Mouse (Mus musculus): ENCODE data around the gene Dennd1a. TPM values are rescaled to one million over a fixed set of nuclear protein-coding genes. Genes with fewer than 3 reads are reported as not detected.

The Dennd1a gene
- polyA plus RNA-seq, 1 experiment from 2014 or later = 9.6 TPM

- Histone ChIP-seq H3K4me3 (ENCODE audit: low read length) (no peak overlapping the region), H3K9ac (ENCODE audit: low read depth, low read length) (no peak overlapping the region), H3K27me3 (replicated peaks; ENCODE audit: control insufficient read depth, insufficient read depth, low read length) (no peaks in the 10 kb centered on the region), H3K4me1 (ENCODE audit: control insufficient read depth, insufficient read depth, low read length) (peaks cover 25% of the 10 kb centered on the region), H3K4me2 (ENCODE audit: low read depth, low read length) (no peak overlapping the region), H3K27ac (ENCODE audit: low read length) (no peak overlapping the region), H3K36me3 (ENCODE audit: control insufficient read depth, insufficient read depth, low read length) (no peaks in the 10 kb centered on the region), H3K9me3 (ENCODE audit: control insufficient read depth, low read length) (no peaks in the 10 kb centered on the region)
- ATAC-seq = no peak
- 90% methylated on average over 8 of the region's 8 CpGs for WGBS
These were observed 517.4 kb downstream of the Dennd1a start for GRCm38 (mm10) chr2:37769793-37770192.

- H3K27me3 ChIP-seq (replicated peaks; ENCODE audit: control insufficient read depth, insufficient read depth, low read length) = no peaks in the 10 kb centered on the region
- no peak overlapping the region for H3K27ac ChIP-seq (ENCODE audit: low read length)
- H3K36me3 ChIP-seq (ENCODE audit: control insufficient read depth, insufficient read depth, low read length) = no peaks in the 10 kb centered on the region
- peaks cover 26% of the 10 kb centered on the region for H3K4me1 ChIP-seq (ENCODE audit: control insufficient read depth, insufficient read depth, low read length)
- 65% methylated on average over 2 of the region's 2 CpGs for WGBS
- H3K9me3 ChIP-seq (ENCODE audit: control insufficient read depth, low read length) = no peaks in the 10 kb centered on the region
- H3K4me2 ChIP-seq (ENCODE audit: low read depth, low read length) = no peak overlapping the region
- ATAC-seq = no peak
- H3K4me3 ChIP-seq (ENCODE audit: low read length) = no peak overlapping the region
- no peak overlapping the region for H3K9ac ChIP-seq (ENCODE audit: low read depth, low read length)
These were observed 518.3 kb downstream of the Dennd1a start for GRCm38 (mm10) chr2:37768903-37769302.

DNA sequence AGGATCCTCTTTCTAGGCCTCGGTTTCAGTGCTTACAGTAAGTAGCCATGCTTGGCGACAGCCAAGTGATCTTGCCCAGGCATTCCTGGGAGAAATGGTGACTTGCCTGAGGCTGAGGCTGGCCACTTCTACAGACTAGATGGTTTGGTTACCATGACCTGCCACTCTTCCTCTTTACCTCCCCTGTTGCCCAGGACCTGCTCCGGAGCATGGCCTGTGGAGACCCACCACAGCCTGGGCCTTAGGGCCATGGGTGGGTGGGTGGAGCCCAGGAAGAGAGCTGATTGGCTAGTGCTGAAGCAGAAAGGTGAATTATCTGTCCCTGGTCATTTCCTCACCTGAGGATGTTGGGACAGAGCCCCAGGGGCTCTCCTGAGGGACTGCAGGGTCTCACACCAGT is 519.5 kb downstream of the Dennd1a start:
- H3K36me3 ChIP-seq (ENCODE audit: control insufficient read depth, insufficient read depth, low read length) = no peaks in the 10 kb centered on the region
- H3K27me3 ChIP-seq (replicated peaks; ENCODE audit: control insufficient read depth, insufficient read depth, low read length) = no peaks in the 10 kb centered on the region
- no peaks in the 10 kb centered on the region for H3K9me3 ChIP-seq (ENCODE audit: control insufficient read depth, low read length)
- WGBS = 78% methylated on average over 3 of the region's 3 CpGs
- no peak overlapping the region for H3K4me2 ChIP-seq (ENCODE audit: low read depth, low read length)
- H3K4me1 ChIP-seq (ENCODE audit: control insufficient read depth, insufficient read depth, low read length) = peaks cover 26% of the 10 kb centered on the region
- no peak overlapping the region for H3K4me3 ChIP-seq (ENCODE audit: low read length)
- no peak for ATAC-seq
- no peak overlapping the region for H3K27ac ChIP-seq (ENCODE audit: low read length)
- H3K9ac ChIP-seq (ENCODE audit: low read depth, low read length) = no peak overlapping the region

DNA sequence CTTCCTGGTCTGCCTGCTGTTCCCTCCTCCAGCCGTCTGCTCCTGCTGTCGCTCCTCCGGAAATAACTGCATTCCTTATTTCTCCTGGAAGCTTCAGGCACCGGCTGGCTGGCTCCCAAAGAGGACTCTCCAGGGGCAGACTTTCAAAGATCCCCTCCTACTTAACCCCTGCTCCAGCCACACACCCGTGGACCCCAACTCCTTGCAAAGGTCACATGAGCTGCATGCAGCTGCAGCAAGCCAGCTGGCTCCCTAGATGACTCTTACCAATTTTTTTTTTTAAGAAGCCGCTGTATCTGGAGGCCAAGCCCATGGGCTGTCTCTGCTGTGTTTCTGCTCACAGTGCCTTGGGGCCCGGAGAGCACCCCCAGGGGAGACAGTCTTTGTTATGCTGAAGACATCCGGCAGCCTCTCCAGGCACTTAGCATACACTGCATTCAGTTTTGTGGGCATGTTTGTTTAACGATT is 520.1 kb downstream of the Dennd1a start:
- Histone ChIP-seq H3K4me2 (ENCODE audit: low read depth, low read length) (no peak overlapping the region), H3K4me1 (ENCODE audit: control insufficient read depth, insufficient read depth, low read length) (peaks cover 26% of the 10 kb centered on the region), H3K27ac (ENCODE audit: low read length) (0 out of 2 replicates have a peak overlapping the region, but pooled peaks have one; percentile 38), H3K4me3 (ENCODE audit: low read length) (no peak overlapping the region), H3K36me3 (ENCODE audit: control insufficient read depth, insufficient read depth, low read length) (no peaks in the 10 kb centered on the region), H3K27me3 (replicated peaks; ENCODE audit: control insufficient read depth, insufficient read depth, low read length) (no peaks in the 10 kb centered on the region), H3K9ac (ENCODE audit: low read depth, low read length) (no peak overlapping the region), H3K9me3 (ENCODE audit: control insufficient read depth, low read length) (no peaks in the 10 kb centered on the region)
- 14% methylated on average over 9 of the region's 9 CpGs for WGBS
- peak; percentile 15; the same call in 1 of the 2 replicates for ATAC-seq

DNA sequence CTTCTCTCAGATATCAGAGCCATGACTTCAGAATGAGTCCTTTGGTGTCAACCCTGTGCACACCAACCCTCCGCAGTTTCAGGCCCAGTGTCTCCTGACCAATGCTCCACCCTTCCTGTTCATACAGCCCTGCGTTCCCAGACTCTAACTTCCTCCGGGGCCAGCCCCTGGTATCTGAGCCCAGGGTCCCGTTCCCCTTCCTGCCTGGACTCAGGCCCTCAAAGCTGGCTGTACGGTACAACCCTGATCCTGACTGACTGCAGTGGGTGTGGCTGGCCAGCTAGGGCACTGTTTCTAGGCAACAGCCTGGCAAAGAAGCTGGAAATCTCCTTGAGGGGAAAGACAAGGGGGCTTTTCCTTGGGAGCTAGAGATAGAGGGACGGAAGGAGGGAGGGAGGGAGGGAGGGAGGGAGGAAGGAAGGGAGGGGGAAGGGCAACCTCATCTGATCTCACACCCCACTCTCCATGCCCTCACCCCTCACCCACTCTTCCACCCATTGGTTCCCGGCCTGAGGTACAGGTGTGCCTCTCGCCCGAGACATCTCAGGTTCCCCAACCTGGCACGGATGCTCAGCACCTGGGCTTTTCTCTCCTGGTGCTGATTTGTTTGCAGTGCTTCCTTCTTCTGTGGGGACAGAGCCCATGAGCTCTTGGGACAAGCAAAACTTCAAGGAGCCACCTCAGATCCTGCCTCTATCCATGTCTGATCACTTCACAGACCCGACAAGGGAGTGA is 521.0 kb downstream of the Dennd1a start:
- peaks cover 22% of the 10 kb centered on the region for H3K4me1 ChIP-seq (ENCODE audit: control insufficient read depth, insufficient read depth, low read length)
- H3K4me3 ChIP-seq (ENCODE audit: low read length) = no peak overlapping the region
- ATAC-seq = 0 out of 2 replicates have a peak, but pooled peaks have one; percentile 17
- H3K9ac ChIP-seq (ENCODE audit: low read depth, low read length) = no peak overlapping the region; the same call in 1 of the 2 replicates
- H3K27ac ChIP-seq (ENCODE audit: low read length) = 0 out of 2 replicates have a peak overlapping the region, but pooled peaks have one; percentile 10
- 53% methylated on average over 10 of the region's 11 CpGs for WGBS
- no peaks in the 10 kb centered on the region for H3K27me3 ChIP-seq (replicated peaks; ENCODE audit: control insufficient read depth, insufficient read depth, low read length)
- H3K9me3 ChIP-seq (ENCODE audit: control insufficient read depth, low read length) = no peaks in the 10 kb centered on the region
- no peak overlapping the region for H3K4me2 ChIP-seq (ENCODE audit: low read depth, low read length)
- H3K36me3 ChIP-seq (ENCODE audit: control insufficient read depth, insufficient read depth, low read length) = no peaks in the 10 kb centered on the region

DNA sequence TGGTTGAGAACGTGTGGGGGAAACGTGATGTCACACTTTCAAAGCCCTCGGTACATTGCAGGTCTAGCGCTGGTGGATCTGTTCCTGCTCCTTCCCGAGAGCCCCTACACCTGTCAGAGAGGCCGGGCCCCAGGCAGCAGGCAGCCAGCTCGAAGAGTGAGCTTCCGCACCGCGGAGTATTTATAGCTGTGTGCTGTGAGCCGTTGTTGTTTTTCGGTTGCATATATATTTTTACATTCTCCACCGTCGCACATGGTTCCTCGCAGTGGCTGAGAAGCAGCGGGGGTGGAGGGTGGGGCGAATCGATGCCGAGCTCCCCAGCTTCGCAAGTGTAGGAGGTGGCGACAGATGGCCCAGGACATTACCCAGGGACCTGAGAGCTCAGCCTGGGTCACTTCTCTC is 522.1 kb downstream of the Dennd1a start:
- H3K4me2 ChIP-seq (ENCODE audit: low read depth, low read length) = no peak overlapping the region; the same call in 1 of the 2 replicates
- no peaks in the 10 kb centered on the region for H3K27me3 ChIP-seq (replicated peaks; ENCODE audit: control insufficient read depth, insufficient read depth, low read length)
- ATAC-seq = no peak
- no peaks in the 10 kb centered on the region for H3K9me3 ChIP-seq (ENCODE audit: control insufficient read depth, low read length)
- no peaks in the 10 kb centered on the region for H3K36me3 ChIP-seq (ENCODE audit: control insufficient read depth, insufficient read depth, low read length)
- WGBS = 31% methylated on average over 21 of the region's 21 CpGs
- H3K4me1 ChIP-seq (ENCODE audit: control insufficient read depth, insufficient read depth, low read length) = peaks cover 22% of the 10 kb centered on the region
- no peak overlapping the region for H3K4me3 ChIP-seq (ENCODE audit: low read length)
- H3K27ac ChIP-seq (ENCODE audit: low read length) = no peak overlapping the region
- no peak overlapping the region for H3K9ac ChIP-seq (ENCODE audit: low read depth, low read length)

DNA sequence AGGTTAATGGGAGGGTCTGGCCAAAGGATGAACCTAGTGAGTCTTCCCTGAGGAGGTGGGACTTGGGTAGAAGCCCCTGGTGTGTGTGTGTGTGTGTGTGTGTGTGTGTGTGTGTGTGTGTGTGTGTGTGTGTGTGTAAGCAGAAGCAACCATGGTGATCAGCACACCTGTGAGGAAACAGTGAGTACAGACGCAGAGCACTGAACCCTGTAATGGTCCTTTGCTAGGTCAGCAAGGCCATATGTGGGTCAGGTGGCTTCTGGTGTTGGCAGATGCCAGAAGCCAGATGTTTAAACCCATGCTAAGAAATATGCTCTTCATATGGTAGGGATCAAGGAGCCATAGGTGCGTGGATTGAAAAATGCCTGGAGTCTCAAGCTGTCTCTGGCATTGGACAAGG is 522.7 kb downstream of the Dennd1a start:
- Histone ChIP-seq H3K27me3 (replicated peaks; ENCODE audit: control insufficient read depth, insufficient read depth, low read length) (no peaks in the 10 kb centered on the region), H3K4me1 (ENCODE audit: control insufficient read depth, insufficient read depth, low read length) (peaks cover 22% of the 10 kb centered on the region), H3K9me3 (ENCODE audit: control insufficient read depth, low read length) (no peaks in the 10 kb centered on the region), H3K27ac (ENCODE audit: low read length) (no peak overlapping the region), H3K9ac (ENCODE audit: low read depth, low read length) (no peak overlapping the region), H3K4me2 (ENCODE audit: low read depth, low read length) (no peak overlapping the region), H3K4me3 (ENCODE audit: low read length) (no peak overlapping the region), H3K36me3 (ENCODE audit: control insufficient read depth, insufficient read depth, low read length) (no peaks in the 10 kb centered on the region)
- WGBS = 94% methylated on average over 2 of the region's 2 CpGs
- no peak for ATAC-seq

DNA sequence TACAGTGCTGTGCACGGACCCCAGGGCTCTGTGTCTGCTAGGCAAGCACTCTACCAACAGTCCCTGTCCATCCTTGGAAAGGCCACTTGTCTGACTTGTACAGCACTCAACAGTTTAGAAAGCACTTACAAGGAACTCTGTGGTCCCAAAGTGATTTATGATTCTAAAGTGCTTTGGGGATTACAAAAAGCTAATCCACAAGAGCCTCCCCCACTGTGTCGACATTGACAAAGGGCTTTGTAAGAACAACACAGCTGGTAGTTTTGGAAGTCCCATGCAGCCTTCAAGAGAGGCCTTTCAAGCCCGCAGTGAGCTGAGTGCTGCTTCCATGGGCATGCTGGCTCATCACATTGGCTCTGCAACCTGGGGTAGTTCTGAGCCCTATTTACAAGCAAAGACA is 523.6 kb downstream of the Dennd1a start:
- H3K4me3 ChIP-seq (ENCODE audit: low read length) = no peak overlapping the region
- H3K36me3 ChIP-seq (ENCODE audit: control insufficient read depth, insufficient read depth, low read length) = no peaks in the 10 kb centered on the region

DNA sequence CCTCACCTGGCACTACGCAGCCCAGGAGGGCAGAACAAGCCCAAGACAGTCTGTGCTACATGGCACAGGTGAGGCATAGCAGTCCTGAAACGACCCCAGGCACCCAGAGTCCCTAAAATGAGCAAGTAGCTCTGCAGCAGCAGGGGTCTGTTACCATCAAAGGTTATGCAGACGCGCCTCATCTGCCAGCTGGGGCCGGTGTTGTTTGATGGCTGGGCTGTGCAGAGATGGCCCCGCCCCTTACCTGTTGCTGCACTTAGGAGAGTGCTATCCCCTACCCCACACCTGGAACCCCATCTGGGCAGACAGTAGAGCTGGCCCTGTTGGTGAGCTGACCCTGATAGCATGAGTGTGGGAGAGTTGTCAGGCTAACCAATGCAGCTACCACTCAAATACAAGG is 526.6 kb downstream of the Dennd1a start:
- Histone ChIP-seq H3K27me3 (replicated peaks; ENCODE audit: control insufficient read depth, insufficient read depth, low read length) (no peaks in the 10 kb centered on the region), H3K4me1 (ENCODE audit: control insufficient read depth, insufficient read depth, low read length) (peaks cover 25% of the 10 kb centered on the region), H3K9ac (ENCODE audit: low read depth, low read length) (no peak overlapping the region; the same call in 1 of the 2 replicates), H3K9me3 (ENCODE audit: control insufficient read depth, low read length) (no peaks in the 10 kb centered on the region), H3K4me2 (ENCODE audit: low read depth, low read length) (no peak overlapping the region), H3K4me3 (ENCODE audit: low read length) (no peak overlapping the region), H3K27ac (ENCODE audit: low read length) (no peak overlapping the region), H3K36me3 (ENCODE audit: control insufficient read depth, insufficient read depth, low read length) (no peaks in the 10 kb centered on the region)
- ATAC-seq = no peak
- WGBS = 48% methylated on average over 6 of the region's 6 CpGs

More for the DNA sequence above, 523.6 kb downstream of the Dennd1a start:
- no peak for ATAC-seq
- H3K27ac ChIP-seq (ENCODE audit: low read length) = no peak overlapping the region
- H3K27me3 ChIP-seq (replicated peaks; ENCODE audit: control insufficient read depth, insufficient read depth, low read length) = no peaks in the 10 kb centered on the region
- no peak overlapping the region for H3K4me2 ChIP-seq (ENCODE audit: low read depth, low read length)
- H3K9me3 ChIP-seq (ENCODE audit: control insufficient read depth, low read length) = no peaks in the 10 kb centered on the region
- no peak overlapping the region for H3K9ac ChIP-seq (ENCODE audit: low read depth, low read length)
- 24% methylated on average over 3 of the region's 3 CpGs for WGBS
- peaks cover 23% of the 10 kb centered on the region for H3K4me1 ChIP-seq (ENCODE audit: control insufficient read depth, insufficient read depth, low read length)

Measured in intestine, embryonic 16.5 days (tissue).